Mouse (Mus musculus) heart, postnatal 4 days (tissue): ENCODE results near the gene Acadm. TPM values are rescaled to one million over a fixed set of nuclear protein-coding genes. Genes with fewer than 3 reads are reported as not detected.

Source experiments
- DNase-seq: peaks from one replicate; pipeline ENCODE4 v3.0.0; 2021
- total RNA-seq, 2 experiments: library from RNA; stranded (reverse); gene quantifications; 2 replicates each; pipeline ENCODE4 v1.2.3; 2021

Acadm gene
- 100 to 1,000 TPM; 579 to 585 TPM for total RNA-seq

GRCm38 (mm10) chr3:153944335-153944990 lies at the start of gene Acadm:
Acadm (minus strand) TSS chr3:153944632.
- peak; percentile 99 for DNase-seq

- DNase-seq = peak; percentile 37
Measured at GRCm38 (mm10) chr3:153984428-153985340, 40.3 kb upstream of the Acadm start.

GRCm38 (mm10) chr3:153980611-153981010 lies 36.2 kb upstream of the Acadm start:
- DNase-seq = no peak

- no peak for DNase-seq
Measured at GRCm38 (mm10) chr3:153975791-153976190, 31.4 kb upstream of the Acadm start.

- DNase-seq = no peak
Measured at GRCm38 (mm10) chr3:153975060-153975459, 30.6 kb upstream of the Acadm start.

- DNase-seq = no peak
Measured at GRCm38 (mm10) chr3:153973949-153974760, 29.7 kb upstream of the Acadm start.

- peak; percentile 38 for DNase-seq
Measured at GRCm38 (mm10) chr3:153973171-153973948, 28.9 kb upstream of the Acadm start, which contains the start of gene Slc44a5. Slc44a5 (plus strand) TSS chr3:153973436.

GRCm38 (mm10) chr3:153969451-153969850 lies 25.0 kb upstream of the Acadm start:
- DNase-seq = no peak

GRCm38 (mm10) chr3:153968549-153968948 lies 24.1 kb upstream of the Acadm start:
- peak; percentile 43 for DNase-seq

- no peak for DNase-seq
Measured at GRCm38 (mm10) chr3:153967447-153967846, 23.0 kb upstream of the Acadm start.

- no peak for DNase-seq
Measured at GRCm38 (mm10) chr3:153961632-153962389, 17.4 kb upstream of the Acadm start.

- DNase-seq = no peak
Measured at GRCm38 (mm10) chr3:153960884-153961283, 16.5 kb upstream of the Acadm start.

GRCm38 (mm10) chr3:153959731-153960207 lies 15.3 kb upstream of the Acadm start:
- DNase-seq = no peak

GRCm38 (mm10) chr3:153959035-153959730 lies 14.8 kb upstream of the Acadm start:
- DNase-seq = no peak

- DNase-seq = no peak
Measured at GRCm38 (mm10) chr3:153957916-153958315, 13.5 kb upstream of the Acadm start.

- no peak for DNase-seq
Measured at GRCm38 (mm10) chr3:153948176-153948575, 3.7 kb upstream of the Acadm start.

- no peak for DNase-seq
Measured at GRCm38 (mm10) chr3:153947271-153947670, 2.8 kb upstream of the Acadm start.

GRCm38 (mm10) chr3:153943901-153944334 lies 514 bp downstream of the Acadm start:
- no peak for DNase-seq

GRCm38 (mm10) chr3:153943003-153943640 lies 1.3 kb downstream of the Acadm start:
- DNase-seq = no peak

- DNase-seq = peak; percentile 27
Measured at GRCm38 (mm10) chr3:153941613-153942012, 2.8 kb downstream of the Acadm start.
